In genomic region chr7:132723906-132724305, GRCm38 (mm10) we compare ENCODE assay signal across 8 mouse cellular contexts.
A peak's percentile ranks its signal among the peaks of the same experiment; 100 is the strongest.
DNase-seq lines count a peak whose midpoint lies in the region; ATAC-seq lines count a peak whose summit lies in the region.

No protein-coding gene starts in this region.

- no peak overlapping the region for H3K9ac ChIP-seq in forebrain, embryonic 14.5 days (ENCODE audit: low read length)
- no peak overlapping the region; the same call in 1 of the 2 replicates for H3K9ac ChIP-seq in liver, embryonic 15.5 days
- no peak overlapping the region for H3K9ac ChIP-seq in stomach, embryonic 16.5 days (ENCODE audit: low read length)

- 80% methylated on average over 11 of the region's 11 CpGs for WGBS in forebrain, embryonic 14.5 days
- 51% methylated on average over 11 of the region's 11 CpGs for WGBS in liver, embryonic 15.5 days (ENCODE audit: insufficient replicate concordance)
- 78% methylated on average over 11 of the region's 11 CpGs for WGBS in stomach, embryonic 16.5 days

- H3K27me3 ChIP-seq in forebrain, embryonic 14.5 days (replicated peaks; ENCODE audit: control insufficient read depth, insufficient read depth, low read length) = no peaks in the 10 kb centered on the region
- H3K27me3 ChIP-seq in liver, embryonic 15.5 days = no peaks in the 10 kb centered on the region
- no peaks in the 10 kb centered on the region for H3K27me3 ChIP-seq in stomach, embryonic 16.5 days (ENCODE audit: control insufficient read depth, insufficient read depth, low read length)

- DNase-seq in urinary bladder, postnatal 36 days (ENCODE audit: low spot score in 2 of 2) = peak; percentile 38 to 82
- no peak for DNase-seq in urinary bladder, adult 2 months (ENCODE audit: low spot score)
- DNase-seq in adrenal gland, postnatal 36 days = peak; percentile 76 to 78
- DNase-seq in forebrain, embryonic 14.5 days (ENCODE audit: low spot score) = peak; percentile 66
- peak; percentile 80 for DNase-seq in heart, postnatal 4 days
- DNase-seq in right cerebral cortex, adult 2 months (ENCODE audit: low spot score in 2 of 2) = no peak

- no peak overlapping the region for H3K4me2 ChIP-seq in forebrain, embryonic 14.5 days (ENCODE audit: low read length)
- H3K4me2 ChIP-seq in liver, embryonic 15.5 days = peak overlapping the region; percentile 56
- no peak overlapping the region for H3K4me2 ChIP-seq in stomach, embryonic 16.5 days (ENCODE audit: low read depth, low read length)

- H3K9me3 ChIP-seq in forebrain, embryonic 14.5 days (replicated peaks; ENCODE audit: control insufficient read depth, low read length) = no peaks in the 10 kb centered on the region
- no peaks in the 10 kb centered on the region for H3K9me3 ChIP-seq in liver, embryonic 15.5 days (replicated peaks)
- no peaks in the 10 kb centered on the region for H3K9me3 ChIP-seq in stomach, embryonic 16.5 days (replicated peaks; ENCODE audit: control insufficient read depth, low read length)

- H3K27ac ChIP-seq in forebrain, embryonic 14.5 days (ENCODE audit: low read depth, low read length) = no peak overlapping the region
- H3K27ac ChIP-seq in liver, embryonic 15.5 days (replicated peaks) = peak overlapping the region; percentile 68
- H3K27ac ChIP-seq in stomach, embryonic 16.5 days (ENCODE audit: low read length) = no peak overlapping the region

- ATAC-seq in forebrain, embryonic 14.5 days = no peak
- peak; percentile 92 for ATAC-seq in liver, embryonic 15.5 days (ENCODE audit: insufficient read depth)
- peak; percentile 61; the same call in 1 of the 2 replicates for ATAC-seq in stomach, embryonic 16.5 days (ENCODE audit: insufficient read depth, low FRiP score)

- no peaks in the 10 kb centered on the region for H3K36me3 ChIP-seq in forebrain, embryonic 14.5 days (ENCODE audit: control insufficient read depth, insufficient read depth, low read length)
- peaks cover 71% of the 10 kb centered on the region for H3K36me3 ChIP-seq in liver, embryonic 15.5 days (replicated peaks)
- no peaks in the 10 kb centered on the region for H3K36me3 ChIP-seq in stomach, embryonic 16.5 days (ENCODE audit: control insufficient read depth, insufficient read depth, low read length)

- H3K4me3 ChIP-seq in forebrain, embryonic 14.5 days (ENCODE audit: low read depth, low read length) = no peak overlapping the region
- H3K4me3 ChIP-seq in liver, embryonic 15.5 days (replicated peaks) = 0 out of 2 replicates have a peak overlapping the region, but pooled peaks have one; percentile 3
- no peak overlapping the region for H3K4me3 ChIP-seq in stomach, embryonic 16.5 days (replicated peaks; ENCODE audit: low read length)

- peaks cover 24% of the 10 kb centered on the region for H3K4me1 ChIP-seq in forebrain, embryonic 14.5 days (ENCODE audit: control insufficient read depth, insufficient read depth, low read length)
- peaks cover 74% of the 10 kb centered on the region for H3K4me1 ChIP-seq in liver, embryonic 15.5 days (replicated peaks)
- H3K4me1 ChIP-seq in stomach, embryonic 16.5 days (ENCODE audit: control insufficient read depth, insufficient read depth, low read length) = peaks cover 17% of the 10 kb centered on the region

Comparison
In these comparisons a context has a peak if more than half of its experiments do, and no peak if none do; other contexts are left out.
1. DNase-seq: peak in urinary bladder, postnatal 36 days (2 of 2), adrenal gland, postnatal 36 days (2 of 2), forebrain, embryonic 14.5 days (single experiment) and heart, postnatal 4 days (single experiment); none in urinary bladder, adult 2 months (single experiment) and right cerebral cortex, adult 2 months (0 of 2).